Mouse (Mus musculus) liver, embryonic 14.5 days (tissue): Measurements from ENCODE around the gene Pitpnm1.

ENCODE experiments used
- CTCF ChIP-seq: IDR thresholded peaks from 2 replicates; pipeline ENCODE4 v1.5.1; 2016; ENCODE audit warnings: antibody characterized with exemption, low read depth, control low read depth
- EP300 ChIP-seq: IDR thresholded peaks from 2 replicates; pipeline ENCODE4 v1.6.1; 2016; ENCODE audit warnings: antibody characterized with exemption, low read depth

- TF ChIP-seq CTCF (no peak), EP300 (no peak)
Measured at GRCm38 (mm10) chr19:4088146-4088545, 11.7 kb upstream of the Pitpnm1 start.
